Mouse (Mus musculus) embryo, embryonic 11 days (tissue): ENCODE results near the gene Rapgef2.
"Not testable (repeated sequence)": the region's sequence is repeated elsewhere in the genome, so short reads cannot be mapped to it uniquely, and the experiment has no call there.

Source experiments
- DNase-seq: peaks from one replicate; pipeline ENCODE4 v3.0.0-alpha.2; 2015

Gene Rapgef2

DNA sequence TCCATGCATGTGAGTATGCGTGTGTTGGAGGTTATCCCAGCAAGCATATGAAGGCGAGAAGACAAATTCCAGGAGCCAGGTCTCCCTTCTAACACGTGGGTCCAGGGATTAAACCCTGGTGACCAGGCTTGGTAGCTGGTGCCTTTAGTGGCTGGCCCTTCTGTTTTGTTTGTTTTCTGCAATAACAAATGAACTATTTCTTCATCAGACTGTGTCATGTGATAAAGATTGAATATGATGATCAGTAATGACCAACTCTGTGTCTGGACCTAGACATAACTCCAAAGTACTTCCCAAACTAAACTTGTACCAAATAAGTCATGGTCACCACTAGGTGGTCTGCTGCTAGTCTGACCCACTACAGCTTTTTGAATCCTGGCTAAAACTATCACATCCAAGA lies 202.4 kb downstream of the Rapgef2 start:
- no peak for DNase-seq

DNA sequence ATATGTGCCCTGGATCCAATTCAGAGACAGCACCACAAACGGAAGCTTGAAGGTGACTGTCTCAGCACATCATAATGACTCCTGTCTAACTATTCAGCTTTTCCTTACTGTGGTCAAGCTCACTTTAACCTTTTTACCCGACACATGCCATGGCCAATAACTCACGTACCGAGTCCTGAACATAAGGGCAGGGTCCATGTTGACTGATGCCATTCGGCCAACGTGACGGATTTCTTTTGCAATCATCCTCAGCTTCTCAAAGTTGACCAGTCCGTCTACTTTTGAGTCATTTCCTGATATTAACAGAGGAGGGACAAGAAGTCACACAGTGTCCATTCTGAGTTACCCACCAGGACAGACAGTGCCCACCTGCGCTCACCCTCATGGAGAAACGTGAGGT lies 203.3 kb downstream of the Rapgef2 start:
- DNase-seq: no peak

DNA sequence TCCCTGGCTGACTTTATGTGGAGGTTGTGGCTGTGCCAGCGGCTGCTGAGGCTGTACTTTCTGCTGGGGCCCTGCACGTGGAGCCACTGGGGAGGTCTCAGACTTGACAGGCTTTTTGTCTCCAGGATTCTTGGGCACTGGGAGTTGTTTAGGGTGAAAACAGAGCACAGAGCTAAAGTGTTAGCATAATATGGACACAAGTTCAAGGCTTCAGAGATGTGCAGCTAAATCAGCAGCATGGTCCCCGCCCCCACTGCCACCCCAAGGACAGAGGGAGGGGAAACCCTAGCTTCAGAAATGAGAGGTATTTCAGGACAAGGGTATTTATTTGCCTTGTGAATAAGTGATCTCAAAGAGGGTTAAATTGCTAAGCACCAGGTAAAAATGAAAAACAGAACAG lies 207.2 kb downstream of the Rapgef2 start:
- no peak for DNase-seq

DNA sequence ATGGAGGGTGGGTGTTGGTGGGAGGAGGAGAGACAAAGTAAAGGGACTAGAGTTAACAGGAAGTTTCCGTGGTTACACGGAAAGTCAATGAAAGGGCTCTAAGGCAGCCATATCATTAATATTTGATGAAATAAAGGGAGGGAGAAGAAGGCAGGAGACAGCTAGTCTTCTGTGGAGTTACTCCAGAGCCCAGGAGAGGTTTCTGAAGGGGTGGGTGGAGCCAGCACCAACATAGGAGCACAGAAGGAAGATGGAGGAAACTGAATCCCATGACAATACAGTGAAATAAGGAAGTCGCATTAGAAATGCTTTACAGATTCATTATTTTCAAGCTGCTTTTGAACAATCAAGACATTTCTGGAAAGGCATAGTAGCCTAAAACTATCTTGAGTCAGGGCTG lies 211.3 kb downstream of the Rapgef2 start:
- DNase-seq: no peak

DNA sequence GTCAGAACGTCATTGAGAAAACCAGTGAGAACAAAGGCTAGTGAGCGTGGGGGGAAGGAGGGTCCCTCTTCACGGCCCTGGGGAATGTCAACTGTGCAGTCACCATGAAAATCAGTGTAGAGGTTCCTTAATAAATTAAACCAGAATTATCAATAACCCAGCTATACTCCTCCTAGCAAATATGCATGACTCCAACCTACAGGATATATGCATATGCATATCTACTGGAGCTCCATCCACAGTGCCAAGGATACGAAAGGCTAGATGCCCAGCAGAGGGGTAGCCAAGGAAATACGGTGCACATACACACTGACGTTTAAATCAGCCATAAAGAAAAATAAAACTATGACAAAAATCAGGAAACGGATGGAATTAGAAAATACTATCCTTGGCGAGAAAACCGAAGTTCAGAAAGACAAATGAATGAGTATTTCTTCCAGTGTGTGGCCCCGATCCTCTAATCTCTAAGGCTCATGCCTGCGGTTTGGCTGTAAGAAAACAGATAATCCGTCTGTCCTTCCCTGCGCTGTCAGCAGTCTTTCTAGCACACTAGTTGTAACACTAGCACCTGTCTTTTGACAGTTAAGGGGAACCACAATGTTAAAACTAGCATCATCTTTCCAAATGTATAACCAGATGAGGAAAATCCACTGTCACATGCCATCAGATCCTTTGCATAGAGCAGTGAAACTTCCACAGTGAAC lies 212.6 kb downstream of the Rapgef2 start:
- no peak for DNase-seq

DNA sequence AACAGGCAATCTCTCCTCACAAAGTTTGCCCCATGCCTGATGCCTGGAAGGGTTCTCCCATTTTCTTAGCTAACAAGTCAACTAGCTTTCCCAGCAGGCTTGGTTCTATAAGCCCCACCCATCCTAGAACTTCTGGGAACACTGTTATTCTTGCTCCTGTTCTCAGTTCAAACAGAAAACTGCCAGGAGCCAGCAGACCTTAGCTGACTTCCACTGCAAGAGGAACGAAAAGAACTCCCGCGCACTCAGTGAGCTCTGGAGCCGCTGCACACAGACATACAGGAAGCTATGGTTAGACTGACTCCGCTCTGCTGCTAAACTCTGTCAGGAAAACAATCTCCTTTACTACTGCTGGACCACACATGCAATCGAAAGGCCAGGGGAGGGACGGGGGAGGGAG lies 214.8 kb downstream of the Rapgef2 start:
- DNase-seq: peak; percentile 22

DNA sequence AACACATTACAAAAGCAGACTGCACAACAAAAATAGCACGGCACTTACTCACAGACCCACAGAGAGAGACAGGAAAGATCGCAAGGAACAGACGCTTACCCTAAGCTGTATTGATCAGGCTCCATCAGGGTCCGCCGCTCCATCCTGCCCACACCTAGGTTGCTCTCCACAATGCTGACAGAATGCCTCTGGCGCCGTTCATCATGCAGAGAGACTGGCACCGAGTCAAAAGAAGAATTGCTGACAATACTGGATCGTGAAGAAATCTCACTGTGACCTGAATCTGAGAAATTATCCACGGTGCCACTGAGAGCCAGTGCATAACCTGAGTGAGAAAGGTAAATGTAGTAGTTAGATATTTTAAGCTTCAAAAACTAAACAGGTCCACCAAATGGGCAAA lies 216.4 kb downstream of the Rapgef2 start:
- no peak for DNase-seq

DNA sequence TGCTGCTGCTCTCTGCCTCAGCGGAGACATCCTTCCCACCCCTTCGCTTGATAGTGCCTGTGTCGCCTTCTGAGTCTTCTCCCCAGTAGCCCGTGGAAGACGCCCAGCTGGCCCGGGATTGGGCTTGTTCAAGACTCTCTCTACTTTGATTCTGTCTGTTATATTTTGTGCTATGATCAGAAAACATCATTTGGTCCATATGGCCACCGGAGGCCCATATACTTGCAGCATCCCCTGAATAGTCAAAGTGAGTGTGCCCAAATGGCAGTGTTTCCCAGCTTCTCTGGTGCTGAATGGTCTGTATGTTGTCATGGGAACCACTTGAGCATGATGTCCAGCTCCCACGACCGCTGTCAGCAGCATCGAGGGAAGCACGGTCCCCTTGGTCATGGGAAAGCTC lies 217.3 kb downstream of the Rapgef2 start:
- no peak for DNase-seq

DNA sequence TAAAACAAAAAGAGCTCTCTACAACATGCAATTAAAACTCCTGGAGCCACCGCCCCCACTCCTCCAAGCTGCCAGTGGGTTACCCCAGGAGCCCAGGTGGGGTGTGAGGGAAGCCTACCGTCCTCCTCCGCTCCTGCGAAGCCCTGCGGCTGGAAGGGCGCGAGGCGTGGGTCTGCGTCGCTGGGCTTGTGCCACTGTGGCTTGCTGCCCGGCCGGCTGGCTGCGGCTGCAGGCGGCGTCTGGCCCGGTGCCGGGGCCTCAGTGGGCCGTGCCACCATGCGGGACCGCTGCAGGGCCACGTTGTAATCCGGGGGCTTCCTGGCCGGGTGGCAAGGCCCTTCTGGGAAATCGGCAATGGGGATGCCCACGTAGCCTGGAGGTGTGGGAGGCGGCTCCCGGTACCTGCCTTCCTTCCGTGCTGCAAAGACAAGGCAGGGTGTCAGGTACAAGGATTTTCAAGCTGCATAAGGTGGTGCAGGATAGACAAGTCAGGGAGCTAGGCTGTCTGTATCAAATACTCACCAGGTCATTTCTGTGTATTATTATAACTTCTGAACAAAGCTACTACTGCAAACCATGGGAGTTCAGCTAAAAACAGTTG lies 219.8 kb downstream of the Rapgef2 start:
- no peak for DNase-seq

DNA sequence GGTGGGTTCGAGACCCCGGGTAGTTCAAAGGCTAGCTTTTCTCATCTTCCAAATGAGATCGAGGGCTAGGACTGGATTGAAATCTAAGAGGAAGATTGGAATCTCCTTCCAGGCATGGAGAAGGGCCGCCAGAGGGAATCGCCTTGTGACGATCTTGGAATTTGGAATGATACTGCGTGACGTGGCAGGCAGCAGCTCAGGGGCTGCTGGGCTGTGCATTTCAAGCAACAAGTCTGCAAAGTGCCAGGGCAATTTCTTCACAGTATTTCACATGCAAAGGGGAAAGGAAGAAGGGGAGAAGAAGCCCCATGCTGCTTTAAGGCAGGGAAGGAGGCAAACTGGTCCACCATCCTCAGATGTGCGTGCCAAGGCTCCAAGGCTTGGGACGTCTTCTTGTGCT lies 222.2 kb downstream of the Rapgef2 start:
- DNase-seq: no peak

DNA sequence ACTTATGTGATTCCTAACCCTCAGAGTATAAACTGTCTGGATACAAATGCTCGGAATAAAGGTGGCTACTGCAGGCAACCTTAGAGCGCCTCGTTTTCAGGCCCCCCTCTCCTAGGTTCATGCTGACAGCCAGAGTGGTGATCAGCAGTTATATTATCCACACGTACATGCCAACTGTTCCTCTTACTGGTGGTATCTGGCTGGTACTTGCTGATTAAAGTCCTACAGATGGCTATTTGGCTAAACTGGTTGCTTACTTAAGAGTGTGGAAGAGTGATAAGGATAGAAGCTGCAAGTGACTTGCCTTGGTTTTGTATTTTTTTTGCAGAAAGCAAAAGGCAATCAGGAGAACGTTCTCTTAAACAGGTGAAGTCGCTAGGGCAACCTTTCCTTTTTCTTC lies 224.9 kb downstream of the Rapgef2 start:
- DNase-seq: no peak

DNA sequence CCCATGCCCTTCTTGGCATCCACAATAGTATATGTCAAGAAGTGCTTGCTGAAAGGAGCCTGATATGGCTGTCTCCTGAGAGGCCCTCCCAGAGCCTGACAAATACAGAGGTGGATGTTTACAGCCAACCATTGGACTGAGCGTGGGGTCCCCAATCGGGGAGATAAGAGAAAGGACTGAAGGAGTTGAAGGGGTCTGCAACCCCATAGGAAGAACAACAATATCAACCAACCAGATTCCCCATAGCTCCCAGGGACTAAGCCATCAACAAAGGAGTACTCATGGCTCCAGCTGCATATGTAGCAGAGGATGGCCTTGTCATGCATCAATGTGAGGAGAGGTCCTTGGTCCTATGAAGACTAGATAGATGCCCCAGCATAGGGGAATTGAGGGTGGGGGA lies 227.8 kb downstream of the Rapgef2 start:
- DNase-seq: not testable (repeated sequence)

DNA sequence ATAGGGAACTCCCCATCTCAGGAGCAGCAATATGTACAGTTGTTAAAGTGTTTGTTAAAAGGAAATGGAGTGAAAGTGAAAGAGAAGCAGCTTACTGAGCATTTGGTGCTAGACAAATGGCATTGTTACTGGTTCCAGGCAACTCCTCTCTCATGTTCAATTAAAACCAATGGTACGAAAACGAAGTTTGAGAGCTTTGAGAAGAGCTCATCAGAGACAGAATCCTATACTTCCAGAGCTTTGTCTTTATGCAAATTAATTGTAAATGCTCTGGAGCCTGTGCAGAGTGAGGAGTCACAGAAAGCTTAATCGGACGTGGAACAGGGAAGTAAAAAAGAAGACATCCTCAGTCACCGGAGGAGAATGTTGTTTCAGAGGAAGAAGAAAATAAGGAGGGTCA lies 241.1 kb downstream of the Rapgef2 start:
- DNase-seq: no peak

DNA sequence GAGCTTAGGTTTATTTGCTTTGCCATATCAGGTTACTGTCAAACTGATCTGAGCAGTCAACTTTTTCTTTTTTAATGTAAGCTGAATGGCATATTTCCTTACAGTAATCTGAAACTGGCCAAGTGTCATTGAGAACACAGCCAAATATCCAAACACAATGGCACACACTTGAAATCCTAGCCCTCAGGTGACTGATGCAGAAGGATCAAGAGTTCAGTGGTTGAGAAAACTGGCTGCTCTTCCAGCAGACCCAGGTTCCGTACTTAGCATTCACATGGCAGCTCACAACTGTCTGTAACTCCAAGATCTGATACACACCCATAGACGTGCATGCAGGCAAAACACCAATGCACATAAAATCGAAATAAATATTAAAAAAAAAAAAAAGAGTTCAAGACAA lies 243.3 kb downstream of the Rapgef2 start:
- DNase-seq: no peak

DNA sequence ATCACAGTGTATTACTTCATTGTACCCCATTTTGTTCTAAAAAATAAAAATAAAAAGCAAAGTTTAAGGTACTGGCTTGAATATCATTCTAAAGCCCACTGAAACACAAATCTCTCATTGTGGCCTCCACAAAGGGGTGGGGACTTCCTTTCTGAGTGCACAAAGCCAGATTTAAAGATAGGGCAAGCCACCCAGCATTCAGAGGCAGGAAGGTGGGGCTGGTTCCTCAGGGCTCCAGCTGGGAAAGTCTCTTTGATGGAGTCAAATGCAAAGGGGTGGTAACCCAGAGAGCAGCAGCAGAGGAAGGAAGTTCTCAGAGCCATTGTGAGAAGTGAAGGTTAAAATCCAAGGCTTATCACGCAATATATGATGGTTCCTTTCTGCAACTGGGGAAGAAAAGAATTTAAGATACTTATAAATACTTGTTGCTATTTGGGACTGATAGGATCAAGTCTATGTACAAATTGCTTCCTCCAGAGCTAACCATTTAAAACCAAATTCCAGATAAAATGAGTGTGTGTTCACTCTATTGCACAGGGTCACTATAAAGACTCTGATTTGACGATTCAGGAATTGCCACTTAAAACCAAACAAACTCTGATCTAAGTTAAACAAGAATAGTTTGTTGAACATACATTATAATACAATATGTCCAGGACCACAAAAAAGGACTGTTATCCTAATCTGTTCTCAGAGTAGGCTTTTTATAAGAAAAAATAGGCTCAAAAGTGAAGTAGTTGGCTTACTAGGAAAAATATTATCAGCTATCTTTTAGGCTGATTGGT lies 246.5 kb downstream of the Rapgef2 start:
- DNase-seq: peak; percentile 10

DNA sequence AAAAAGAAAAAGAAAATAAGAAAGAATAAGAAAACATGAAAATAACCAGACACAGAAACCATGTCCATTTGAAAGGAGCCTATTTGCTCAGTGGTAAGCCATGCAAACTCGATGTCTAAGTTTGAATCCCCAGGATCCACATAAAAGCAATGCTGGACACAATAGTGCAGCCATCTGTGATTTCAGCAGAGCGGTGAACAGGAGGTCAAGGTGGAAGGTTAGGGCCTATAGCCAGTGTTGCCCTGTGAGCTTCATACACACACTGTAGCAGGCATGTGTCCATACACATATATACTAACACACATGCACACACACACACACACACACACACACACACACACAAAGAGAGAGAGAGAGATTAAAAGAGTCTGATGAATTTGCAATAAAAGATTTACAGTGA lies 247.3 kb downstream of the Rapgef2 start:
- DNase-seq: no peak

DNA sequence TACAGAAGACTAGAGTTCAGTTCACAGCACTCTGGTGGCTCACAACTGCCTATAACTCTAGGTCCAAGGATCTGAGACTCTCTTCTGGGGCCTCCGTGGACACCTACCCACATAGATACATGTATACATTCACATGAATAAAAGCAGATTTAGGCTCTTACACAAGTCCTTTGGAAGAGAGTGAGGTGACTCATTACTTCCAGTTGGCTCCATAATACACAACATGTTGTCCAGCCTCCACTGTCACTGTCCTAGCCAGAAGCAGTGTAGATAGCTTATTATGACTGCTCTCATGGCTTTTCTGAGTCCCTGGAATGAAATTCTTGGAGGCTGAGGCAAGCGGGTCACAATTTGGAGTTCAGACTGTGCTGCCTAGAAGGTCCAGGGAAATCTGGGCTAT lies 251.9 kb downstream of the Rapgef2 start:
- no peak for DNase-seq

DNA sequence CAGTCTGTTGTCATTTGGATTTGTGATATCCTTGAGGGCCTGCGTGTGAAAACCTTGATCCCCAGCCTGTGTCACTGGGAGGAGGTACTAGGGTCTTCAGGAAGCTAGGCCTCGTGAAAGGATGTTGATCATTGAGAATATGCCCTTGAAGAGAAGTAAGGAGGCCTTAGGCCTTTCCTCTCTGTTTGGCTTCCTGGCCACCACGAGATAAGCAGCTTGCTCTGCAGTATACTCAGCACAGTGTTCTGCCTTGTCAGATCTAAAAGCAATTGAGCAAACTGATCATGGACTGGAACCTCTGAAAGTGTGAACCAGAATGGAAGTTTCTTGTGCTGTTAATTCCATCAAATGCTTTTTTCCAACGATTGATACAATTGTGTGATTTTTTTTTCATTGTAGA lies 255.5 kb downstream of the Rapgef2 start:
- DNase-seq: no peak

DNA sequence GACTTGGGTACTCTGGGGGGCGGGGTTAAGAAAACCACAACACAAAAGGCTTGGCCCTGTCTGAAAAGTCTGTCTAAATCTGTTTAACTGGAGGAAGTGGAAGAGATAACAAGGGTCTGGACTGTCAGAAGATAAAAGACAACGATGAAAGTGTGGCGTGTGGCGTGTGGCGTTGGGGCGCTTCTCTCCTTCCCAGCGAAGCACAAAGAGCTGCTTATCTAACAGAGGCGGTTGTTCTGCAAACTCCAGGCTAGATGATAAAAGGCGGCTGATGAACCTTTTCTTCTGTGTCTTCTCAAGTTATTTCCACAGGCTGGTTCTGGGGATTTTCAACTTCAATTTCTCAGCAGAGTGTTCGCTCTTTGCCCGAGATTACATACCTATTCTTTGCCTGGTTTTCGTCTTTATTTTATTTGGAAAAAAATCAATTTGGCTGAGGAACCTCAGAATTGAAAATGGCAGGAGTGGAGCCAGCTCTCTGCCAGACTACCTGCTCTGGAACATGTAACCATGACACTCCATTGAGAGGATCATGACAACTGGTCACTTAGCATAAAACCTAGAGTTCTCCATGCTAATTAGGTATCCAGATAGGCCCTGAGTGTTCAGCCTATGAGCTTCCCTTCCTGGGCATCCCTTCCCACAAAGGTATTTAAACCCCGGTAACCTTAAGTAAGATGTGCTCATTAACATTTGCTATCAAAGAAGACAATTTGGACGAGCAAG lies 258.0 kb downstream of the Rapgef2 start:
- no peak for DNase-seq

DNA sequence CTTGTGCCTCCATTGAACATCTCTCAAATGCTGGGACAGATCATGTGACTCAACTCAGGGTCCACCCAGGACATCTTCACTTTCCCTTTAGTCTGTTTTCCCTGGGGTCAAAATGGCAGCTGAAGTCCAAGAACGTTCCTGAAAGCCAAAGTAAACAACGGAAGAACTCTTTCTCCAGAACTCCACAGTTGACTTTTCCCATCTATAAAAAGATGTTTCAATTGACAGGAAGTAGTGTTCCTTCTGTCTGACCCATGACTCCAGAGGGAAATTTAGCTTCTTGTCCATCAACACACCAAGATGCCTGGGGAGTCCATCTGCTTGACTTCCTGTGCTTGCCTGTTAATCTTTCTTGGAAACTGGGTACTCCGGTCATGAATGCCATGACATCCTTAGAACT lies 260.3 kb downstream of the Rapgef2 start:
- no peak for DNase-seq

DNA sequence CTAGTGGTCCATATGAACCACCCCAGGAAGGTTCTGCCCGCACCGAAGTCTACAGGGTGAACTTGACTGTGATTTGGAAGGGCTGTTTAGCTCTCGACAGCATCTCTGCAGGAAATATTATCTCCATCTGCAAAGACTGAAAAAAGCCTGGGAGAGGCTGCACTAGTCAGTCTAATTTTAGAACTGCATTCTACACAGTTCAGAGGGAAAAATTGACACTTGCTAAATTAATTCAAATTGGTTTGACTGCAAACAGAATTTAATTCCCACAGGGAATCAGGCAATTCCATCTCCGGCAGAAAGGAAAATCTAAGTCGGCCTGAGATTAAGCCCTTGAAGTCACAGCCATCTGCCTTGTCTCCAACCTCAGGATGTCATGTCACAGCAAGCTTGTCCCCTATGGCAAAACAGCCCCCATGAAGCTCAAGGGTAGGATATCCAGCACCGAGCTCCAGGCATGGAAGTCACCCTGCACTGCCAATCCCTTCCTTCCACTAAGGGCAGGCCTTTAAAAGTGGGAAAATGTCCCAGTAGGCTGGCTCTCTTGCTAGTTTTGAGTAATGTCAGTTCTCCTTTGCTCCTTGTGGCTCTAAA lies 262.5 kb downstream of the Rapgef2 start:
- no peak for DNase-seq

DNA sequence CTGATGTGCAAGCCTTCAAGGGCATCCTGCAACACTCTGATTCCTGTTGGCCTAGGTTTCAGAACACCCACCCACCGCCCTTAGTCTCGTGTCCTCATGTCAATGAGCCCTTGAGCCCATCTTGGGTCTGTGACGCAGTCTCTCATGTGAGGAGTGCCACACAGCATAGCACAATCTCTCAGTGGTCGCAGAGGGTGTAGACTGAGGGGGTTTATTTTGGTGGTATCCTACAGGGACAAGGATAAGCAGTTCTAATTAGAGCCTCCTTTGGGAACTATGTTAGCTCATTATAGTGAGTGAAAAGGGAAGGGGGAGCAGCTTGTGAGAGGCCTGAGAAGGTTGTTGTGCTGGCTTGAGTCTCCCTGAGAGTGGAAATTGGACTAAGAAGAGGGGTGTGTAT lies 263.6 kb downstream of the Rapgef2 start:
- no peak for DNase-seq

DNA sequence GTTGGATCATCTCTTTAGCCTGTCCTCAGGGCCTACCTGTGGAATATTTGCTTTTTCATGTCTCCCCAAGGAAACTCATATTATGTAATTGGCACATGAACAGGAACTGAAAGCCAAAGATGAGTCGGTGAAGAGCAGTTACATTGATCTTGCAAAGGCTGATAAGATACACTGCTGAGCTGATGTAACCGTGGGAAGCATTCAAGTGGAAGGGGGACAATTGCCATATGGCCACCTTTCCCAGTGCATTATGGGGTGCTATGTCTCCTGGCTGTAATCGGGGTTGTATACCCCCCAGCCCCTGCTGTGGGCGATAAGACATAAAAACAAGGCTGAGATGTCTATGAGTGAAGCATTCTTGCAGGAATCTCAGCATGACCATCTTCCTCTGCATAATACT lies 268.9 kb downstream of the Rapgef2 start:
- no peak for DNase-seq
